1 mouse cellular context compared by ENCODE assay signal in genomic region chr5:136002325-136002724, GRCm38 (mm10).
TF ChIP-seq lines count a peak whose summit lies in the region.

No protein-coding gene starts in this region.

TF ChIP-seq in CH12.LX, 34 proteins besides CTCF, POLR2A, EP300 and RAD21:
- no peak for TF ChIP-seq MAFK (IDR thresholded peaks at IDR 0.05; ENCODE audit: insufficient replicate concordance, low read length)
- no peak for TF ChIP-seq PAX5 (IDR thresholded peaks at IDR 0.05; ENCODE audit: low read length)
- no peak for TF ChIP-seq KAT2A (IDR thresholded peaks at IDR 0.05; ENCODE audit: insufficient replicate concordance, low read length)
- no peak for TF ChIP-seq RCOR1 (conservative IDR thresholded peaks at IDR 0.05; ENCODE audit: low read depth, low read length)
- no peak for TF ChIP-seq IRF4 (IDR thresholded peaks at IDR 0.05; ENCODE audit: low read depth, low read length)
- TF ChIP-seq MAZ (IDR thresholded peaks at IDR 0.05; ENCODE audit: low read depth, low read length) = no peak
